Mouse (Mus musculus): ENCODE measurements around the gene Trpm2.

GRCm38 (mm10) chr10:77864762-77865143 is 105.6 kb downstream of the Trpm2 start:
- TF ChIP-seq CTCF (IDR thresholded peaks at IDR 0.05; ENCODE audit: extremely low read depth, insufficient read depth, low read length) (no peak), POLR2A (IDR thresholded peaks at IDR 0.05; ENCODE audit: extremely low read depth, insufficient read depth, low read length) (no peak)
